Mouse (Mus musculus): ENCODE measurements around the gene Rhof. TPM values are rescaled to one million over a fixed set of nuclear protein-coding genes. Genes with fewer than 3 reads are reported as not detected.

Rhof gene
- 1.2 TPM for polyA plus RNA-seq (2014; fragmentation: Illumina TruSeq; extraction: RNeasy Lipid Tissue Mini Kit (QIAGEN cat#74804); ENCODE audit: low read depth, low replicate concordance)

DNA sequence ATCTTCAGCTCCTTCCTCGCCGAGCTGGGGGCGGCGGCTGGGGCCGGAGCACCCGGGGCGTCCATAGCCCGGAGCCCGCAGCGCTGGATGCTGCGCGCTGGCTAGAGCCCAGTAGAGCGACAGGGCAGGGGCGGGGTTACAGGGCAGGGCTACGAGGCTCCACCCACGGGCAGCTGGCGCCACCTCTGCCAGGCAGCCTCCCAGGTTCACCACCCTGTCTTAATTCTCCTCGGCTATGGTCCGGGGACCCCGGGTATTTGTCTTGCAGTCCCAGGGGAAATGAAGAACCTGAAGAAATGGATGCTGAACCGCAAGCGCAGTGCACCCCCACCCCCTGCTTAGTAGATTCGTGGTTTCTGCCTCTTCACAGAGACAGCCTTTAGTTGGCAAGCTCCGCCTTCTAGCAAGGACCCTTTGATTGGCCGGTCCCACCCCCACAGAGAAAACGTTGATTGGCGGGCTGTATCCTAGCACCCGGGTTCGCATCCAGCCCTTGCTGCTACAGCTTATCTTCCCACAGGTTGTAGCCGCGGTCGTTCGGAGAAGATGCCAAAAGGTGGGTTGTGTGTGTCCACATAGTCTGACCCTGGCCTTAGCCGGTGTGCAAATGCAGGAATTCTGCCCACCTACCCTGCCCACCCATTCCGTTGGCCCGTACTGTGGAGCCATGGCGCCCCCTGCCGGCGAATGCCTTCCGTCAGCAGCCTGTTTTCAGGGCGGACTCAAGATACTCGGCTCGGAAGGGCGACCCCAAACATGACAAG lies at the start of gene Rhof:
Gene Rhof, minus strand, starts transcription at position 385 of the 764 bp plus-strand sequence.

GRCm38 (mm10) chr5:123169284-123169683 lies 36.8 kb upstream of the Rhof start, which contains the start of gene Psmd9:
Gene Psmd9, plus strand, starts transcription at chr5:123169413.

DNA sequence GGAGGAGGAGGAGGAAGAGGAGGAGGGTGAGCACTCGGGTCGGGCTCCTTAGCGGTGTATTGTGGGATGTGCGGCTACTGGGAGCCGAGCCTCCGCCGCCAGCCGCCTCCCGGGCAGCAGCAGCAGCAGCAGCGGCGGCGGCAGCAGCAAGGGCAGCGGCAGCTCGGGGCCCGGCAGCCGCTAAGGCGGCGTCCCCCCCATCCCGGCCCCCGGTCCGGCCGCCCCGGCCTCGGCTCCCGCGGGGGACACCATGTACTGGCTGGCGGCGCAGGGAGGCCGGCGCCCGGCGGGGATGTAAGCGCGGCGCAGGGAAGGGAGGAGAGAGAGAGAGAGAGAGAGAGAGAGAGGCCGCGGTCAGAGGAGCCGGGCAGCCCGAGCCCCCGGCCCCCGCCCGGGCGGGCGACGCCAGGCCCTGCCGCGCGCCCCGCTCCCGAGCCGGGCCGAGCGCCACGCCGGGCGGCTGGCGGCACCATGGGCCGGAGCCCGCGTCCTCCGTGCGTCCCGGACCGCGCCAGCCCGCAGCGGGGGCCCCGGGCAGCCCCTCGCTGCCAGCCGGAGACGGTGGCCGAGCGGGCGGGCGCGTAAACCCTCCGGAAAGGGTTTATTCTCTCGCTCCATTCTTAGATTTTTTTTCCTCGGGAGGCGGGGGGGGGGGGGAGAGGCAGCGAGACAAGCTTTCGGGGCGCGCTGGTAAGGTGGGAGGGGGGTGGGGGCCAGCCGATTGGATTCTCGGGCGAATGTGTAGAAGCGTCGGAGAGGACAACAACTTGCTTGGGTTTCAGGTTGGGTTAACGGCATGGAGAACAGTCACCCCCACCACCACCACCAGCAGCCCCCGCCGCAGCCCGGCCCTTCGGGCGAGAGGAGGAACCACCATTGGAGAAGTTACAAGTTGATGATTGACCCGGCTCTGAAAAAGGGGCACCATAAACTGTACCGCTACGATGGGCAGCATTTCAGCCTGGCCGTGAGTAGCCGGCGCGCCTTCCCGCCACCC lies 10.0 kb upstream of the Rhof start, which contains the start of gene Setd1b:
Gene Setd1b, plus strand, starts transcription at position 33 of the 997 bp plus-strand sequence.

DNA sequence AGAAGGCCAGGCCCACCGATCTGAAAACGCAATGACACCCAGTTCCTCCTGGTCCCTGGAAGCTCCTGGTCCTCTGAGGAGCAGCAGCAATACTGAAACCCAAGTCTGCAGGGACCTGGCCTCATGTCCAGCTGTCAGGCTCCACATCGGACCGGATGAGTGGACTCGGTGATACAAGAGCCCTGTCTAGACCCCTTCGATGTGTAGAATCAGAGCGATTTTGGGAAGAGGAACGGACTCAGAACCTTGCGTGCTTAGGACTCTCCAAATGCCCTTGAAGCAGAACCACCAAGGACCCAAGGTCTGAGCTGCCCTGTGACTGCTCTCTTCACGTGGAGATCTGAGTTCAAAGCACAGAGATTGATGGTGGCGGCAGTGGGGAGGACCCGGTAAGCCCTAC lies 64.4 kb downstream of the Rhof start, which contains the start of gene Tmem120b:
Gene Tmem120b, plus strand, starts transcription at position 301 of the 400 bp plus-strand sequence.

Other genes starting within 250 kb of the Rhof start
- gene Kdm2b, start 142.9 kb downstream of the Rhof start, polyA plus RNA-seq (2014; fragmentation: Illumina TruSeq; extraction: RNeasy Lipid Tissue Mini Kit (QIAGEN cat#74804); ENCODE audit: low read depth, low replicate concordance): 17.7 TPM
- gene Orai1, start 117.6 kb downstream of the Rhof start, polyA plus RNA-seq (2014; fragmentation: Illumina TruSeq; extraction: RNeasy Lipid Tissue Mini Kit (QIAGEN cat#74804); ENCODE audit: low read depth, low replicate concordance): 14.2 TPM
- gene Morn3, start 85.7 kb downstream of the Rhof start, polyA plus RNA-seq (2014; fragmentation: Illumina TruSeq; extraction: RNeasy Lipid Tissue Mini Kit (QIAGEN cat#74804); ENCODE audit: low read depth, low replicate concordance): 17.7 TPM
- gene Tmem120b, start 64.3 kb downstream of the Rhof start, polyA plus RNA-seq (2014; fragmentation: Illumina TruSeq; extraction: RNeasy Lipid Tissue Mini Kit (QIAGEN cat#74804); ENCODE audit: low read depth, low replicate concordance): 44.1 TPM
- gene Setd1b, start 9.5 kb upstream of the Rhof start, polyA plus RNA-seq (2014; fragmentation: Illumina TruSeq; extraction: RNeasy Lipid Tissue Mini Kit (QIAGEN cat#74804); ENCODE audit: low read depth, low replicate concordance): 13.3 TPM
- gene Psmd9, start 36.7 kb upstream of the Rhof start, polyA plus RNA-seq (2014; fragmentation: Illumina TruSeq; extraction: RNeasy Lipid Tissue Mini Kit (QIAGEN cat#74804); ENCODE audit: low read depth, low replicate concordance): 23.2 TPM
- gene Hpd, start 50.0 kb upstream of the Rhof start, polyA plus RNA-seq (2014; fragmentation: Illumina TruSeq; extraction: RNeasy Lipid Tissue Mini Kit (QIAGEN cat#74804); ENCODE audit: low read depth, low replicate concordance): 0.73 TPM
- 5.4 TPM for gene Wdr66, start 119.4 kb upstream of the Rhof start, polyA plus RNA-seq (2014; fragmentation: Illumina TruSeq; extraction: RNeasy Lipid Tissue Mini Kit (QIAGEN cat#74804); ENCODE audit: low read depth, low replicate concordance)
- 19.9 TPM for gene Bcl7a, start 211.1 kb upstream of the Rhof start, polyA plus RNA-seq (2014; fragmentation: Illumina TruSeq; extraction: RNeasy Lipid Tissue Mini Kit (QIAGEN cat#74804); ENCODE audit: low read depth, low replicate concordance)